Mouse (Mus musculus) E14TG2a.4 (cell line): Measurements from ENCODE around the gene Ppif.

ENCODE experiments used
- CTCF ChIP-seq: conservative IDR thresholded peaks from 2 replicates; pipeline ENCODE4 v1.5.1; 2014; ENCODE audit warnings: low read length
- NANOG ChIP-seq: IDR thresholded peaks from 2 replicates; pipeline ENCODE4 v1.6.1; 2014; ENCODE audit warnings: borderline replicate concordance, low read length, mixed read lengths
- POU5F1 ChIP-seq: IDR thresholded peaks from 2 replicates; pipeline ENCODE4 v1.6.1; 2014; ENCODE audit warnings: low read length, borderline replicate concordance

GRCm38 (mm10) chr14:25719371-25719770 lies 25.4 kb downstream of the Ppif start:
- TF ChIP-seq CTCF (no peak), POU5F1 (no peak), NANOG (no peak)
